Comparison of ENCODE assay signal across 1 mouse cellular context in genomic region chr19:37528581-37528980, GRCm38 (mm10).
TF ChIP-seq lines count a peak whose summit lies in the region.

No protein-coding gene starts in this region.

TF ChIP-seq in MEL, 35 proteins besides CTCF, POLR2A, EP300 and RAD21 (continued from another document):
- no peak for TF ChIP-seq NRF1 (IDR thresholded peaks at IDR 0.05; ENCODE audit: insufficient read depth, low read depth, low read length, poor library complexity, severe bottlenecking)
- no peak for TF ChIP-seq JUND (IDR thresholded peaks at IDR 0.05; ENCODE audit: low read depth, low read length)
- peak; percentile 93 for TF ChIP-seq MAFK (IDR thresholded peaks at IDR 0.05; ENCODE audit: borderline replicate concordance, low read depth, low read length)
- TF ChIP-seq CHD2 (IDR thresholded peaks at IDR 0.05; ENCODE audit: low read length), result no peak
- TF ChIP-seq KAT2A (conservative IDR thresholded peaks at IDR 0.05; ENCODE audit: low read depth, low read length), result no peak
- TF ChIP-seq ZMIZ1 (IDR thresholded peaks at IDR 0.05; ENCODE audit: low read depth, low read length), result no peak
- TF ChIP-seq GATA1 (IDR thresholded peaks at IDR 0.05; ENCODE audit: low read depth, low read length), result peak; percentile 78
- no peak for TF ChIP-seq POLR2AphosphoS2 (IDR thresholded peaks at IDR 0.05; ENCODE audit: low read length)
- no peak for TF ChIP-seq USF1 (IDR thresholded peaks at IDR 0.05; ENCODE audit: low read depth, low read length)
- no peak for TF ChIP-seq MXI1 (IDR thresholded peaks at IDR 0.05; ENCODE audit: low read depth, low read length)
- peak; percentile 76 for TF ChIP-seq ETS1 (IDR thresholded peaks at IDR 0.05; ENCODE audit: low read depth, low read length)
- TF ChIP-seq UBTF (IDR thresholded peaks at IDR 0.05; ENCODE audit: borderline replicate concordance, insufficient read depth, low read depth, low read length), result no peak
- no peak for TF ChIP-seq MAZ (IDR thresholded peaks at IDR 0.05; ENCODE audit: low read depth, low read length)
- TF ChIP-seq MYB (IDR thresholded peaks at IDR 0.05; ENCODE audit: low read depth, low read length), result no peak
- no peak for TF ChIP-seq MEF2A (IDR thresholded peaks at IDR 0.05; ENCODE audit: extremely low read depth, insufficient replicate concordance, low read depth, low read length, poor library complexity, severe bottlenecking)
- TF ChIP-seq USF2 (IDR thresholded peaks at IDR 0.05; ENCODE audit: borderline replicate concordance in 1 of 2, insufficient read depth in 1 of 2, low read depth in 1 of 2, low read length in 2 of 2), result no peak
- no peak for TF ChIP-seq ZC3H11A (IDR thresholded peaks at IDR 0.05; ENCODE audit: low read depth, low read length)
- TF ChIP-seq ELF1 (IDR thresholded peaks at IDR 0.05; ENCODE audit: low read depth, low read length), result no peak
- no peak for TF ChIP-seq MAX (IDR thresholded peaks at IDR 0.05; ENCODE audit: low read length)
- TF ChIP-seq NELFE (IDR thresholded peaks at IDR 0.05; ENCODE audit: low read depth, low read length), result no peak
- no peak; the same call in 1 of the 2 replicates for TF ChIP-seq HCFC1 (IDR thresholded peaks at IDR 0.05; ENCODE audit: low read depth, low read length)
- TF ChIP-seq RCOR1 (IDR thresholded peaks at IDR 0.05; ENCODE audit: low read depth, low read length), result peak; percentile 68; the same call in 1 of the 2 replicates
- no peak for TF ChIP-seq SMC3 (IDR thresholded peaks at IDR 0.05; ENCODE audit: low read depth, low read length)
- no peak for TF ChIP-seq SIN3A (IDR thresholded peaks at IDR 0.05; ENCODE audit: low read length)
- TF ChIP-seq CHD1 (IDR thresholded peaks at IDR 0.05; ENCODE audit: low read depth, low read length), result no peak
TF ChIP-seq in MEL: peak in this region for 9.
